Mouse (Mus musculus) limb, embryonic 12.5 days (tissue): ENCODE data around the gene Defb15. TPM values are rescaled to one million over a fixed set of nuclear protein-coding genes. Genes with fewer than 3 reads are reported as not detected.
"Not testable (repeated sequence)": the region's sequence is repeated elsewhere in the genome, so short reads cannot be mapped to it uniquely, and the experiment has no call there.

Source experiments
- ATAC-seq: fragments of 200-750 bp; cut with Nextera tagmentation; 2 replicates; pipeline ENCODE4 v1.8.0; 2017; ENCODE audit warnings: low read depth, moderate TSS enrichment; ENCODE audit not compliant: insufficient number of reproducible peaks, insufficient read depth, low FRiP score, low TSS enrichment
- H3K27ac ChIP-seq: fragments of 300-500 bp; sonication (generic); 2 replicates; pipeline ENCODE4 v1.5.1; 2016; ENCODE audit warnings: mild to moderate bottlenecking, moderate library complexity
- H3K27me3 ChIP-seq: fragments of 300-500 bp; sonication (generic); 2 replicates; pipeline ENCODE4 v1.6.1; 2016; ENCODE audit warnings: mild to moderate bottlenecking, moderate library complexity
- H3K36me3 ChIP-seq: fragments of 300-500 bp; sonication (generic); 2 replicates; pipeline ENCODE4 v1.6.1; 2016; ENCODE audit warnings: mild to moderate bottlenecking, moderate library complexity
- H3K4me1 ChIP-seq: fragments of 300-500 bp; sonication (generic); replicated peaks from 2 replicates; pipeline ENCODE4 v1.6.1; 2016
- H3K4me2 ChIP-seq: fragments of 300-500 bp; sonication (generic); 2 replicates; pipeline ENCODE4 v1.6.1; 2016; ENCODE audit warnings: mild to moderate bottlenecking, moderate library complexity
- H3K4me3 ChIP-seq: fragments of 300-500 bp; sonication (generic); replicated peaks from 2 replicates; pipeline ENCODE4 v1.5.1; 2016; ENCODE audit warnings: mild to moderate bottlenecking
- H3K9ac ChIP-seq: fragments of 300-500 bp; sonication (generic); replicated peaks from 2 replicates; pipeline ENCODE4 v1.6.1; 2016; ENCODE audit warnings: mild to moderate bottlenecking, moderate library complexity
- H3K9me3 ChIP-seq: fragments of 300-500 bp; sonication (generic); 2 replicates; pipeline ENCODE4 v1.6.1; 2016; ENCODE audit warnings: mild to moderate bottlenecking, moderate library complexity
- WGBS: fragments of 180-500 bp; shearing (Covaris S2); methylation state at CpG from one replicate; pipeline ENCODE4 v1.1.7; 2016; 5-methylcytosine and 5-hydroxymethylcytosine counted together
- polyA plus RNA-seq: library from polyadenylated mRNA; unstranded; fragments of >200 nt; fragmentation: Nextera tagmentation; extraction: Ambion mirVana; gene quantifications from 2 replicates; pipeline ENCODE4 v1.2.1, GENCODE M21; 2016

Gene Defb15
- not detected in 2 replicates for polyA plus RNA-seq

DNA sequence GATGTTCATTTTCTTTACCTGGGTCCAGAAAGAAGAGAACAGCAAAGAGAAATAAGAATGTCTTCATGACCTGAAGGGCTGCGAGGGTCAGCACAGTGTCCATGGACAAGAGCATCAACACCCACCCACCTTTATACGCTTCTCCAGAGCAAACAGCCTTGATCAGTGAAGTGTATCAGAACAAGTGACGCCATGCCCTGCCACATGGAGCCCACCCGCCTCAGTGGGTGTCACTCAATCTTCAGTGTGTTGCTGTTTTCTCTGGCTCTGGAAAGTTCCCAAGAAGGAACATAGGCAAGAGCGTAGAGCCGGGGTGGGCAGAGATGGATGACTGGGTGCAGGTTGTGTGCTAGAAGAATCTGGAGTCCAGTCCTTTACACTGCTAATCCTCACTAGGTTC, at the start of gene Defb15:
TSS of gene Defb15 (minus strand) at position 101 of the 400 bp plus-strand sequence.
- WGBS, result 92% methylated on average over 6 of the region's 6 CpGs
- ATAC-seq, result no peak

DNA sequence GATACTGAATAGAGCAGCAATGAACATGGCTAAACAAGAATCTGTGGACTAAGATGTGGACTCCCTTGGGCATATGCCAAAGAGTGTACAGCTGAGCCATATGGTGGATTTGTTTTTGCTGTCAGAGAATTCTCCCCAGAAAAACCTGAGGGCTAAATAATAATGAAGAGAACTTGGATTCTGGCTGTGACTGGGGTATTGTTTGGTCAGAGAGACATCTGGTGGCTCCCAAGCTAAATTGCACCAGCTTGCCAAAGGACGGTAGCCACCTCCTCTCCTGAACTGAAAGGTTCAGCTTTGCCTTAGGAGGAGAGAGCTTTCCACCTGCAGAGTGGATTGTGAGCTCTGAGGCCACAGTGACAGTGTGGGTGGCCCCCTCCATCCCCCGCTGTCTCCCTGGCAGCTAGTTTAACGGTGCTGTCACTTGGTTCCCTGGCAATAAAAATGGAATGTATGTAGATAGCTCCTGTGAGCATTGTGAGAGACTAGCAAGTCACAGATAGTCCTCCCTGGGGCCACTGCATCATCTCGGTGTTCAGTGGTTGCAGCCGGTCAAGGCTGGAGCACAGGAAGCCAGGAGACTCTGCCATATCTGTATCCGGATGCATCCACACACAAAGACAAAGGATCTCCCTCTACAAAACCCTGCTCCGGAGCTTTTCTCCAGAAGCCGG, 49.3 kb upstream of the Defb15 start:
- no peak overlapping the region for H3K4me2 ChIP-seq
- H3K9ac ChIP-seq, result no peak overlapping the region
- whole genome bisulfite sequencing, result 69% methylated on average over 8 of the region's 8 CpGs
- H3K27me3 ChIP-seq, result no peaks in the 10 kb centered on the region
- no peak overlapping the region for H3K4me3 ChIP-seq
- no peak for ATAC-seq
- no peaks in the 10 kb centered on the region for H3K36me3 ChIP-seq
- no peak overlapping the region for H3K27ac ChIP-seq
- no peaks in the 10 kb centered on the region for H3K9me3 ChIP-seq
- H3K4me1 ChIP-seq, result no peaks in the 10 kb centered on the region

More for the DNA sequence above, at the start of gene Defb15:
- no peaks in the 10 kb centered on the region for H3K9me3 ChIP-seq
- no peak within 1 kb of the TSS for H3K4me3 ChIP-seq
- no peak within 1 kb of the TSS for H3K4me2 ChIP-seq
- no peak within 1 kb of the TSS for H3K9ac ChIP-seq
- no peaks in the 10 kb centered on the region for H3K27me3 ChIP-seq
- no peaks in the 10 kb centered on the region for H3K4me1 ChIP-seq
- no peaks in the 10 kb centered on the region for H3K36me3 ChIP-seq
- H3K27ac ChIP-seq, result no peak within 1 kb of the TSS

DNA sequence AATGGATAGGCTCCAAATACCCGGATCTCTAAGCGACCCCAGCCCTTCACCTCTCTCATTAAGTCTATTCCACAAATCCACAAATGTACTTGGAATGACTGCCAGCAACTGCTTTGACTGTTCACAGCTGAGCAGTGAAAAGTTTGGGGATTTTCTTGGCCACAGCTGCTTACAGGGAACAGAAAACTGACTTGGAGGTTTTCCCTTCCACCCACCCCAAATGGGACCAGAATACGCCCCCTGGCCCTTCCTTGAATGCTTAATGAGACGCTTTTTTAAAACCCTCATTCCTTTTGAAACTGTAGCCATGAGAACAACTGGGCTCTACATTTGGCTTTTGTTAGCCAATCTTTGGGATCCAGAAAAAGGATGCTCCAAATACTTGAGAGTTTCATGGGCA, 45.7 kb upstream of the Defb15 start:
- no peaks in the 10 kb centered on the region for H3K36me3 ChIP-seq
- WGBS, result 56% methylated on average over 4 of the region's 4 CpGs
- H3K9ac ChIP-seq, result no peak overlapping the region
- no peaks in the 10 kb centered on the region for H3K4me1 ChIP-seq
- H3K27ac ChIP-seq, result no peak overlapping the region
- no peak overlapping the region for H3K4me3 ChIP-seq
- ATAC-seq, result no peak
- H3K9me3 ChIP-seq, result no peaks in the 10 kb centered on the region
- H3K27me3 ChIP-seq, result no peaks in the 10 kb centered on the region
- no peak overlapping the region for H3K4me2 ChIP-seq

DNA sequence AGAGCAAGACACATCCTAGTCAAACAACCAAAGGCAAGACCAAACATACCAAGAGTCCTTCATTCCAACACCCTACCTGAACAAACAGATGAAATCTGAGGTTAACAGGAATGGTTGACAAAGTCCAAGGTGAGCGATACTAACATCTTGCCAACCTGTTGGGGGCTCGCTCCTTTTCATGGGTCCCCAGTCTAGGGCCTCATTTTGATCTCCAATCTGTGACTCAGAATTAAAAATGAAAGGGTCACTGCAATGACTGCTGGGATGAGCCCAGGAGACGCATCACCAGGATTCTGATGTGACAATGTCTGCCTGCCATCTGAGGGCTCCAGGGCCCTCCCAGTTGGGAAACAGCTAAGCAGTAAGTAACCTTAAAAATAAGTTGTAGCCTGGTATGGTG, 37.0 kb upstream of the Defb15 start, which contains the start of gene Ccdc70:
TSS of gene Ccdc70 (plus strand) at position 301 of the 400 bp plus-strand sequence.
- WGBS, result 94% methylated on average over 3 of the region's 3 CpGs

DNA sequence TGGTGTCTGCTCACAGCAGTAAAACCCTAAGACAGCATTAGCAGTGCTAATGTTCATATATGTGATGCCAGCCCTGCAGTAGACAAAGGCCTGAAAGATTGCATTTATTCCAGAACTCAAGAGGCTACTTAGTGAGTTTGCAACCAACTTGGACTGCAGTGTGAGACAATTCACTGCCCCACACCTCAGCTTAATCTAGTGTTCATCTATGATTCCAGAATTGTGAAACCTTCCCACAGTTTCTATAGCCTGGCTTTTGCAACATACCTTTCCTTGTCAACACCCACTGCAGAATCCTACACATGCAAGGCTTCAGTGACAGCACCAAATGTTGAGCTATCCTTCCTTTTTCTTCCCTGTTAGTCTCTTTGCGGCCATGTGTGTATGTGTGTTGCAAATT, 34.1 kb upstream of the Defb15 start:
- 74% methylated on average over 1 of the region's 1 CpGs for WGBS
- no peaks in the 10 kb centered on the region for H3K27me3 ChIP-seq
- H3K4me2 ChIP-seq, result no peak overlapping the region
- H3K4me3 ChIP-seq, result no peak overlapping the region
- ATAC-seq, result no peak
- no peaks in the 10 kb centered on the region for H3K9me3 ChIP-seq
- no peaks in the 10 kb centered on the region for H3K36me3 ChIP-seq
- no peak overlapping the region for H3K27ac ChIP-seq
- no peaks in the 10 kb centered on the region for H3K4me1 ChIP-seq
- no peak overlapping the region for H3K9ac ChIP-seq

More for the DNA sequence above, 37.0 kb upstream of the Defb15 start, which contains the start of gene Ccdc70:
- H3K4me2 ChIP-seq, result no peak within 1 kb of the TSS
- no peak within 1 kb of the TSS for H3K9ac ChIP-seq
- H3K4me1 ChIP-seq, result no peaks in the 10 kb centered on the region
- no peak within 1 kb of the TSS for H3K4me3 ChIP-seq
- H3K27me3 ChIP-seq, result no peaks in the 10 kb centered on the region
- no peak for ATAC-seq
- no peak within 1 kb of the TSS for H3K27ac ChIP-seq
- no peaks in the 10 kb centered on the region for H3K36me3 ChIP-seq
- H3K9me3 ChIP-seq, result no peaks in the 10 kb centered on the region

DNA sequence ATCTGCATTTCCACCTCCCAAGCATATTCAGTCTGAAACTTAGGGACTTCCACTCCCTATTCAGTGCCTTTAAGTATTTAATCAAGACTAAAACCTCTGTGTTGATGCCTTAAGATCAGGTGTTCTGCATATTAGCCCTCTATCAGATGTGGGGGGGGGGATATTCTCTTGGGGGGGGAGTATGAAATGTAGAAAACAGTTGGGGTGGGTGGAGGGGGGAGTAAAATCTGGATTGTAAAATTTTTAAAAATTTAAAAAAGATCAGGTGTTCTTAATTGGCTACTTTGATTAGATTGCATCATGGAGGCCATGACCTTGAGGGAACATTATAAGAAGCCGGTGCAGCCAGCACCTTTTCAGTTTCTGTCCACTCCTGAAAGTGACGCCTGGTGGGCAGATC, 25.9 kb upstream of the Defb15 start, which contains the start of gene Fam90a1a:
TSS of gene Fam90a1a (plus strand) at position 301 of the 400 bp plus-strand sequence.
- Histone ChIP-seq H3K27ac (no peak within 1 kb of the TSS), H3K36me3 (no peaks in the 10 kb centered on the region), H3K4me1 (no peaks in the 10 kb centered on the region), H3K9ac (no peak within 1 kb of the TSS), H3K4me3 (no peak within 1 kb of the TSS), H3K9me3 (no peaks in the 10 kb centered on the region), H3K27me3 (no peaks in the 10 kb centered on the region), H3K4me2 (no peak within 1 kb of the TSS)
- 86% methylated on average over 2 of the region's 2 CpGs for WGBS
- no peak for ATAC-seq

DNA sequence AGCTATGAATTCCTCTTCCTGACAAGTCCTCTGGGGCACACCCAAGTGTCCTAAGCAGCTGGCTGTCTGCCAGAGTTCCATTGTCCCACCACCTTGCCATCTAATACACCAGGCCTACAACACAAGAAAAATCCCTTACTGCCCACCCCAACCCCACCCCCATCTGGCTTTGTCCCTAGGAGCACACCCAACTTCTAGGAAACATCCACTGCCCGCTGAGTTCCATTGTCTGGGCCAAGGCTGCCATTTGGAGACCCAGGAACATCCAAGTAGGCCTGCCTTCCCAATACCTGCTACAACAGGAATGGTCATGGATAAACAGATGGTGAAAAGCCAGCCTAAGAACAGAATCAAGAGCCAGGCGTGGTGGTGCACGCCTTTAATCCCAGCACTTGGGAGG, 23.8 kb upstream of the Defb15 start:
- Histone ChIP-seq H3K4me2 (no peak overlapping the region), H3K9me3 (no peaks in the 10 kb centered on the region), H3K4me3 (no peak overlapping the region), H3K27ac (no peak overlapping the region), H3K36me3 (no peaks in the 10 kb centered on the region), H3K4me1 (no peaks in the 10 kb centered on the region), H3K27me3 (no peaks in the 10 kb centered on the region), H3K9ac (no peak overlapping the region)
- no peak for ATAC-seq
- 85% methylated on average over 3 of the region's 3 CpGs for WGBS

DNA sequence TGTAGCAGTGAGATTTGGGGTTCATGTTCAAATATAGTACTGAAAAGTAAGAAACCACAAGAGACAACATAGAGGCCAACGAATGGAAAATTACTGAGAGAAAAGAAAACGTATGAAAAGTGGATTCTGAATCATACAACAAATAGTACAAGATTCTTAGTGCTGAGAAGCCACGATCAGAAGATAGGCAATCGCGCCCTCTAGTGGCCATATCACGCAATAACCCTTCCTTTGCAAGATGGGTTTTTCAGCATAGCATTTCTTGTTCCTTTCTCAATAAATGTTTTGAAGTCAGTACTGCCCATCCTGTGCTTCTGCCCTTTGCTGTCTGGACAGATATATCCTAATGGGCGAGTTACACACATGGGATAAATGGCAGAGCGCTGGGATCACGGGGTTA, 22.8 kb upstream of the Defb15 start:
- Histone ChIP-seq H3K9me3 (no peaks in the 10 kb centered on the region), H3K4me2 (no peak overlapping the region), H3K27me3 (no peaks in the 10 kb centered on the region), H3K9ac (no peak overlapping the region), H3K4me3 (no peak overlapping the region), H3K4me1 (no peaks in the 10 kb centered on the region), H3K27ac (no peak overlapping the region), H3K36me3 (no peaks in the 10 kb centered on the region)
- 7% methylated on average over 9 of the region's 9 CpGs for WGBS
- ATAC-seq, result no peak

DNA sequence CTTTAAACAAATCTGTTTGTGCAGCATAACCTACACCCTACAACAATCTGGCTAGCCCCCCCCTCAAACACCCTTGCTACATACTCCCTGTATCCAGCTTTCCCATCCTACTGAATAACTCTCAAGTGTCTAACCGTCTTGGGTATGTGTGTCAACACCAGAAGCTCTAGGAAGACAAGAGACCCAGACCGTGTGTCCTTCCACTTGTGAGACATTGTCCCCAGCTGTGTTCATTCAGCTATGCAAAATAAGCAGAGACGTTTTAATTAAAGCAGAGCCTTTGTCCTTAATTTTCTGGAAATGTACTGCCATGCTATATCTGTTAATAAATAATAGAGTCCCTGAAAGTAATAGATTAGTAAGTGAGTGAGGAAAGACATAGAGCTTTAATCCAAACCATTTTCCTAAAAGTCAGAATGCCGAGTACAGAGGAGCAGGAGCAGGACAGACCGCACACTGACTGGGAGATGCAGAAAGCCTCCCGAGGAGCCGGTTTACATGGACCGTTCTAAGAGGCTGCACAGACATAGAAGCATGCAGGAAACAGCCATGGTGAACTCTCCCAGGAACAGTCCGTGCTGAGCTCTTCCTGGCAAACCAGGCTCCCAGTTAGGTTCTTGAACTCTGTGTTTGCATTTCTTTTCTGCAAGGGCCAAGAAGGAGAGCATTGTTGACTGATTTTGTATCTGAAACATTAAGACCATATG, 15.0 kb upstream of the Defb15 start:
- Histone ChIP-seq H3K4me1 (no peaks in the 10 kb centered on the region), H3K36me3 (no peaks in the 10 kb centered on the region), H3K27me3 (no peaks in the 10 kb centered on the region), H3K4me3 (no peak overlapping the region), H3K9ac (no peak overlapping the region), H3K4me2 (no peak overlapping the region), H3K9me3 (no peaks in the 10 kb centered on the region), H3K27ac (no peak overlapping the region)
- no peak for ATAC-seq
- 82% methylated on average over 9 of the region's 9 CpGs for WGBS

DNA sequence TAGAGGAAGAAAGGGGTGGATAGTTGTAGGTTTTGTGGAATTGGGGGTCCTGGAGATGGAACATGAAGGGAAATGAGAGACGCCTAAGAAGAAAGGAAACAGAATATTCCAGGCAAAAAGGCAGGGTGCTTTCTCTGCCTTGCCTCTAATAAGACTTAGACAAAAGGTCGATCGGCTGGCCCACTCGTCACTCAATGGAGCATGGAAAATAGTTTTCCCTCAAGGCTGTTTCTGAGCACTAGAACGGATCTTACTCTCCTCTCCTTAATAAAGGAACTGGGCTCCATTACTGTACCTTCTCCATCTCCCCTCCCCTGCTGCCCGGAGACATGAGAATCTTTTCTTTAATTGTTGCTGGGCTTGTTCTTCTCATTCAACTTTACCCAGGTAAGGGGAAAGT, 14.0 kb upstream of the Defb15 start, which contains the start of gene Defb13:
TSS of gene Defb13 (plus strand) at position 301 of the 400 bp plus-strand sequence.
- 83% methylated on average over 6 of the region's 6 CpGs for WGBS
- Histone ChIP-seq H3K9ac (no peak within 1 kb of the TSS), H3K36me3 (no peaks in the 10 kb centered on the region), H3K27me3 (no peaks in the 10 kb centered on the region), H3K4me2 (no peak within 1 kb of the TSS), H3K27ac (no peak within 1 kb of the TSS), H3K4me3 (no peak within 1 kb of the TSS), H3K9me3 (no peaks in the 10 kb centered on the region), H3K4me1 (no peaks in the 10 kb centered on the region)
- no peak for ATAC-seq

DNA sequence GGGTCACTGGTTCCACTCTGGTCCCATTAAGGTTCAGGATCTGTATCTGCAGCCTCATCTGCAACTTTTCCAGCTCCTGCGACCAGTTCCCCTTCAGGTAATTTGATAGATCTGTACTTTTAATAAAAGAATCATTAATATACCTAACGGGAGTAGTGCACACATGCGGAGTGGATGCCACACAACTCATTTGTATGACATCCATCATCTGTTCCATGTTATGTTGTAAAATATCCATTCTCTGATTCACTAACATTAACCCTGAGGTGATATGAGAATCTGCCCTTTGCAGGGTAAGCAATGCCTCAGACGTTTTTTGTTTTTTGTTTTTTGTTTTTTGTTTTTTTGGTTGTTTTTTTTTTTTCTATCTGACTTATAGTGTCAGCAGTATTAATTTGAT, 5.5 kb upstream of the Defb15 start, which contains the start of gene Defb35:
TSS of gene Defb35 (plus strand) at position 301 of the 400 bp plus-strand sequence.
- ATAC-seq, H3K27me3 ChIP-seq: not testable (repeated sequence)
- 85% methylated on average over 4 of the region's 4 CpGs for WGBS

More for the DNA sequence above, 5.5 kb upstream of the Defb15 start, which contains the start of gene Defb35:
- H3K9ac ChIP-seq, H3K4me1 ChIP-seq, H3K36me3 ChIP-seq, H3K9me3 ChIP-seq, H3K27ac ChIP-seq, H3K4me2 ChIP-seq, H3K4me3 ChIP-seq: not testable (repeated sequence)
